Mouse (Mus musculus): ENCODE data around the gene Pik3ca.

Pik3ca gene

DNA sequence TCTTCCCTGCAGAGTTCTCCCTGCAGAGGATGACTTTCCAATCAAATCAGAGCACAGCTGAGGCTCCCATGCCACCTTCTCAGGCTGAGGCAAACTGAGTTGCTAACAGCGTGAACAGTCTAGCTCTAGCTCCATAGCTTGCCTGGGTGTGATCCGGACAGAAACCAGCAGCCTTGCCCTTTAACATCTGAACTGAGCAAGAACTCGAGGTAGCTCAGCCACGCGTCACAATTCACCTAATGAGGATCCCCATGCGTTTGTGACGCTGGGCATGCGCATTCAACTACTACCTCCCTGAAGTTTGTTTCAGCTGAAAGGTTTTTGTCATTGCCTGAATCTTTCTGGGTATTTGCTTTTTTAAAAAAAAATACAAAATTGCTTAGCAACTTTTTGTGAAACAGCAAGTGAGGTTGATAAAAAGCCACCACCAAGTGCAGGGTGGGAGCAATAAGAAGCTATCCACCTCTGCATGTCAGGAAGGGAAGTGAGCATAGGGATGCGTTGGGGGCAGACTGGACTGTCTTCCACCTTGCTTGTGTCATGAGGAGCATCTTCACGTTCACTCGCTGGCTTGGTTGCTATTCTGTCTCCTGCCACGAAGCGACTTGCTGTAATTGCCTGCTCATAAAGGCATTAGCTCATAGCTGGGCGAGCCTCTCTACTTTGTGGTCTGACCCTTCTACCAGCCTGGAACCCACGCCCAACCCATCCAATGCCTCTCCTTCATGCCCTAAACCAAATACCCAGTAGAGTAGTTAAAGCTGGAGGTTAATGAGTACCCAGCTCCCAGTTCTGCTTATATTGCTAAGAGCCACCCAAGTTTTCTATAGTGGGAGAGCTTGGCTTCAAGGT lies 92.8 kb downstream of the Pik3ca start:
- in situ Hi-C loops (cut with MboI; ENCODE audit: low pct_unique_long_range_greater_than_20kb in 1 of 2, low sequenced_read_pairs in 2 of 2, unreplicated experiment in 1 of 2): no loop called here

GRCm38 (mm10) chr3:32490928-32491315 lies 93.5 kb downstream of the Pik3ca start:
- in situ Hi-C loops (cut with MboI; ENCODE audit: low pct_unique_long_range_greater_than_20kb in 1 of 2, low sequenced_read_pairs in 2 of 2, unreplicated experiment in 1 of 2): no loop called here

DNA sequence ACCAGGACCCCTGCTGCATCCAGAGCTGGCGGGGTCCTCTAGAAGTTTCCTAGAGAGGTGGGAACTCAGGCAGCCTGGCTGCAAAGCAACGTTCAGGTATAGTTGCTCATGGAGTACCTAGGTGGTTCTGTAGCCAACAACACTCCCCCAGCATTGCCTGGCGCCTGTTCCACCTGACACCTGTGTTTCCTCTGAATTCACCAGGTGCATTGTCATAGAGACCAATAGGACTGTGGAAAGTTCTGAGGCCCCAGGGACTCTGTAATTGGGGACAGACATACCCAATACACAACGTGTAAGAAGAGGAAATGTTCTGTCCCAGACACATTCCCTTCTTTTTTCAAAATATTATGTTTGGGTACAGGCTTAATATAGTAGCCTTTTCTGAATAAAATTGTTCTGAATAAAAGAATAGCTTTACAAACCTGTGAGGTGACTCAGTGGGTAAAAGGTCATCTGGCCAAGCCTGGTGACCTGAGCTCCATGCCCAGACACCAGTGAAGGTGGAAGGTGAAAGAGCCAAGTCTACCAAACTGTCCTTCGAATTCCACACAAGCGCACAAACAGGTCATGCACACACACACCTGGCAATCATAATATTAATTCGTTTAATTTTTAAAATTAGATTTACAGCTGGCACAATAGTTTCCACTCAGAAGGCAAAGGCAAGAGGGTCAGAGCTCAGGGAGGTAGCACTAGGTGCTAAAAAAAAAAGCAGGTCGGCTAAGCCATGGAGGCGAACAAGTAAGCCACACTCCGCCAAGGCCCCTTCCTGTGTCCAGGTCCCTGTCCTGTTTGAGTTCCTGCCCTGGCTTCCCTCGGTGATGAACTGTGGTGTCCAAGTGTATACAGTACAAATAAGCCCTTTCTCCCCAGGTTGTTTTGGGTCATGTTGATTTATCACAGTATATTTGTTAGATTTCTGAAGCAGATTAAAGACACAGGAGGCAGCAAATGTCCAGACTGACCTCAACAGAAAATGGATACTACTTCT lies 94.9 kb downstream of the Pik3ca start, which contains the start of gene Kcnmb3:
TSS of gene Kcnmb3 (minus strand) at position 135 of the 994 bp plus-strand sequence.
- in situ Hi-C loops (cut with MboI; ENCODE audit: low pct_unique_long_range_greater_than_20kb in 1 of 2, low sequenced_read_pairs in 2 of 2, unreplicated experiment in 1 of 2): no loop called here

DNA sequence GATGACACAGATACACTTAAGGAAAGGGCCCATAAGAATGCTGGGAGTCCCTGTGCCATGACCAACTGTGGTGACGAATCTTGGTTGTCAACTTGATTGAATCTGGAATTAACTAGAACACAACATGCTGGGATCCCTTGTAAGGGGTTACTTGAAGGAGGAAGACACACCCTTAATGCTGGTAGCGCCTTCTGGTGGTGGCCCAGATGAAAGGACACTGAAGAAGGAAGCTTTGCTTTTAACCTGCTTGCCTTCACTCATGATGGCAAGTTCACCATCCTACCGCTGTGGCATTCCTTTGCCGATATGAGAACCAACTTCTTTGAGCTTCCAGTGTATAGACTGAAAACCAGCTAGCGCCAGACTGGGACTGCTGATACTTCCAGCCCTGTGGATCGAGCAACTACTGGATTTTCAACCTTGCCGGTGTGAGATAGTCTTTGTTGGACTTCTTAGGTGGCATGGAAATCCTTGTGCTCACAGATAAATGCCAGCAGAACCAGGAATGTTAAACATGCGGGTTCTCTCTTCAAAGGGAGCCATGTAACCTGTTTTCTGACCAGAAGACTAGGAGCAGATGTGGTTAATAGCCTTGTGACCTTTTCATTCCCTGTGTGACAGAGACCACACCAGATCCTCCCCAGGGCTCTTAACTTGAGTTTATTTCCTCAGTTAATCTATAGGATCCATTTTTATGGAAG lies 97.1 kb downstream of the Pik3ca start:
- in situ Hi-C loops (cut with MboI; ENCODE audit: low pct_unique_long_range_greater_than_20kb in 1 of 2, low sequenced_read_pairs in 2 of 2, unreplicated experiment in 1 of 2): no loop called here

- in situ Hi-C loops (cut with MboI; ENCODE audit: low pct_unique_long_range_greater_than_20kb in 1 of 2, low sequenced_read_pairs in 2 of 2, unreplicated experiment in 1 of 2): no loop called here
These were observed 97.8 kb downstream of the Pik3ca start for GRCm38 (mm10) chr3:32495088-32495770.

DNA sequence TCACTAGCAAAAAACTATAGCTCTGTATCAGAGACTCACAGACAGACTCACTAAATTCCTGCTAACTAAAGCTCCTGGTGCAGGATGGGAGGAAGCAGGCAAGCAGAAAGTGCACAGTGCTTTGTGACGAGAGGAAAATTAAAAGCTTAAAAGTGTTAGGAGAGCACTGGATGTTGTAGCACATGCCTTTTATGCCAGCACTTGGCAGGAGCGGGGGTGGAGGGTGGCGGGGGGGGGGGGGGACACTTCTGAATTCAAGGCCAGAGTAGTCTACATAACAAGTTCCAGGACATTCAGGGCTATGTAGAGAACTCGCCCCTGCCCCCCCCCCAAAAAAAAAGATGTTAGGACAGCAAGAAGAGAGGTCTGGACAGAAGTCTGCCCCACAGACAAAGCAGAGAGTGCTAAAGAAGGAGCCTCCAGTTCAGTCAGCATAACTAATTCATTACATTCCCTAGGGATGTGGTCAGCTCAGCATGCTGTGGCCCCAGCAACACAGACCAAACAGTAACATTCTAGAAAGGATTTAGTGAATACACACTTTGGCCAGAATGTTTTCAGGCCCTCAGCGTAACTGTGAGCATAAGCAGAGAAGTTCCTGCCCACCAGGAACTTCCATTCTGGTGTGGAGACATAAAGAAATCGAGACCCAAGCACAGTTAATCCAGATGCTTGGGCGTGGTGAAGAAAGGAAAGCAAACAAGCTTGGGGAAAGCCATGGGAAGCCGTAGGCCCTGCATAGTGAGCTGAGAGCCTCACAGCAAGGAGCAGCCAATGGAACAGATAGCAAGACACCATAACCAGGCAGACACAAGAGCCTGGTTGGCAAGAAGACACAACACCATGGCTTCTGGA lies 98.6 kb downstream of the Pik3ca start:
- in situ Hi-C loops (cut with MboI; ENCODE audit: low pct_unique_long_range_greater_than_20kb in 1 of 2, low sequenced_read_pairs in 2 of 2, unreplicated experiment in 1 of 2): no loop called here

DNA sequence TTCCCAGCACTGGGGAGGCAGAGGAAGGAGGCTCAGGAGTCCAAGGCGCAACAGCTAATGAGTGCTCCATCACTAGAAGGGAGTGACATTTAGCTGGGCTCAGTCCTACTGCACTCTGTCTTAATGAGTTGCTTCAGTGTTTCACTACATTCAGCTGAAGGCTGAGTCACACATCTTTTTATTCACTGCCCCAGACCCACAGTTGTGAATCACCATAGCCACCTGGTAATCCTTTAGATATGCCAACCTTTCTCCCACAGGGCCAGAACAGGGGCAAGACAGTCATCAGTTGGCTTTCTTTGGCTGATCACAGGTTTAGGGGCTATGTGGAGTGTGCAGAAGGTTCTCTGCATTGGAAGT lies 99.2 kb downstream of the Pik3ca start:
- in situ Hi-C loops (cut with MboI; ENCODE audit: low pct_unique_long_range_greater_than_20kb in 1 of 2, low sequenced_read_pairs in 2 of 2, unreplicated experiment in 1 of 2): no loop called here

GRCm38 (mm10) chr3:32500346-32500745 lies 102.9 kb downstream of the Pik3ca start:
- in situ Hi-C loops (cut with MboI; ENCODE audit: low pct_unique_long_range_greater_than_20kb in 1 of 2, low sequenced_read_pairs in 2 of 2, unreplicated experiment in 1 of 2): loop anchor here (5.0 to 10.0 kb wide), 2 partner anchors 113 to 126 kb away; no protein-coding TSS in a partner anchor

GRCm38 (mm10) chr3:32505841-32506240 lies 108.4 kb downstream of the Pik3ca start:
- in situ Hi-C loops (cut with MboI; ENCODE audit: low pct_unique_long_range_greater_than_20kb in 1 of 2, low sequenced_read_pairs in 2 of 2, unreplicated experiment in 1 of 2): loop anchor here in 1 of 2 experiments (10.0 kb wide), 1 partner anchor 131 kb away; no protein-coding TSS in a partner anchor

- in situ Hi-C loops (cut with MboI; ENCODE audit: low pct_unique_long_range_greater_than_20kb in 1 of 2, low sequenced_read_pairs in 2 of 2, unreplicated experiment in 1 of 2): loop anchor here in 1 of 2 experiments (10.0 kb wide), 1 partner anchor 132 kb away; no protein-coding TSS in a partner anchor
These were observed 109.1 kb downstream of the Pik3ca start for GRCm38 (mm10) chr3:32506366-32507225.

DNA sequence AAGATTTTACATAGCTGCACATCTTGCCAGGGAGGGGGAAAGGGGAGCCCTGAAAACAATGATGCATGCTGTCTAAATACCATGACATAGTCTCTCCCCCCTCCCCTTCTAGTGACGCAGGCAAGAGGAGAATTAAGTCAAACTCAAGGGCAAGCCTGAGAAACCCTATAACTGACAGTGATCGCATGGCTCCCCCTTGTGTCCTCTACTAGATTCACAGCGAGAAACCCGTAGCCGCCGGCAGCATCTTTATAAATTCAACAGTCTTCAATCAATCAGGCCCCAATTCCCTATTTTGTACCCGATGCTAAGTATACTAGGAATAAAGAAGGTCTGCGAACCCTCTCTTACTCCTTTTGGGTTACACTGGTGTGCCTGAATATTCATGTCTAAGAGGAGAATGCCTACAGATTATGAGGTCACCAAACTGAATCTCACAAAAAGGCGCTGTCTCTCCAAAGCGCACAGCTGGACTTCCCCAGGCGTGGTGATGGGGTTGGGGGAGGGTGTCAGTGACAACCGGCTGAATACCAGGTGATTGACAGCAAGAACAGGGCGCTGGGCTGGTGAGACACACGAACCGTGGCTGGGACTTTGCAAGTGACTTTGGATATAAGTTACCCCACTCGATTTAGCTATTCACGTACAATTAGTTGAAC lies 111.3 kb downstream of the Pik3ca start:
- in situ Hi-C loops (cut with MboI; ENCODE audit: low pct_unique_long_range_greater_than_20kb in 1 of 2, low sequenced_read_pairs in 2 of 2, unreplicated experiment in 1 of 2): loop anchor here in 1 of 2 experiments (10.0 kb wide), 1 partner anchor 134 kb away; no protein-coding TSS in a partner anchor

GRCm38 (mm10) chr3:32509496-32510374 lies 112.3 kb downstream of the Pik3ca start, which contains the start of gene Zfp639:
Zfp639 (plus strand) TSS chr3:32510259.
- in situ Hi-C loops (cut with MboI; ENCODE audit: low pct_unique_long_range_greater_than_20kb in 1 of 2, low sequenced_read_pairs in 2 of 2, unreplicated experiment in 1 of 2): loop anchor here in 1 of 2 experiments (10.0 kb wide), 1 partner anchor 135 kb away; no protein-coding TSS in a partner anchor

- in situ Hi-C loops (cut with MboI; ENCODE audit: low pct_unique_long_range_greater_than_20kb in 1 of 2, low sequenced_read_pairs in 2 of 2, unreplicated experiment in 1 of 2): no loop called here
These were observed 113.1 kb downstream of the Pik3ca start for GRCm38 (mm10) chr3:32510375-32511190.

DNA sequence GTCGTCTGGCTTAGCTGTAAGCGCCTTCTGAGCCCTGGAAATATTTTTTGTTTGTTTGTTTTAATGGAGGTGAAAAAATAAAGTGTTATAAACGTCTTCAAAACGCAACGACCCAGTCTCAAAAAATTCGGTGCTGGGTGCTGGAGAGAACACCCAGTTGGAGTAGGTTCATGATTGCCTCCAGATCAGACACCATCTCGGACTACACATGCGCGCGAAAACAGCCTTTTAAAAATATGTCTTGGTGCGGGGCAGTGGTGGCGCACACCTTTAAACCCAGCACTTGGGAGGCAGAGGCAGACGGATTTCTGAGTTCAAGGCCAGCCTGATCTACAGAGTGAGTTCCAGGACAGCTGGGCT lies 113.7 kb downstream of the Pik3ca start:
- in situ Hi-C loops (cut with MboI; ENCODE audit: low pct_unique_long_range_greater_than_20kb in 1 of 2, low sequenced_read_pairs in 2 of 2, unreplicated experiment in 1 of 2): no loop called here

Measured in mouse embryonic stem cell (cell line).